Mouse (Mus musculus): Measurements from ENCODE around the gene Foxn3.

- TF ChIP-seq CTCF (IDR thresholded peaks at IDR 0.05; ENCODE audit: borderline replicate concordance, extremely low read depth, insufficient read depth, insufficient read length) (no peak), POLR2A (IDR thresholded peaks at IDR 0.05; ENCODE audit: borderline replicate concordance, extremely low read depth, insufficient read depth, insufficient read length, poor library complexity, severe bottlenecking) (no peak)
Measured at GRCm38 (mm10) chr12:99337171-99337435, 226.3 kb downstream of the Foxn3 start.
